Mouse (Mus musculus): Measurements from ENCODE around the gene Mal.
A peak's percentile ranks its signal among the peaks of the same experiment; 100 is the strongest.

Gene Mal

DNA sequence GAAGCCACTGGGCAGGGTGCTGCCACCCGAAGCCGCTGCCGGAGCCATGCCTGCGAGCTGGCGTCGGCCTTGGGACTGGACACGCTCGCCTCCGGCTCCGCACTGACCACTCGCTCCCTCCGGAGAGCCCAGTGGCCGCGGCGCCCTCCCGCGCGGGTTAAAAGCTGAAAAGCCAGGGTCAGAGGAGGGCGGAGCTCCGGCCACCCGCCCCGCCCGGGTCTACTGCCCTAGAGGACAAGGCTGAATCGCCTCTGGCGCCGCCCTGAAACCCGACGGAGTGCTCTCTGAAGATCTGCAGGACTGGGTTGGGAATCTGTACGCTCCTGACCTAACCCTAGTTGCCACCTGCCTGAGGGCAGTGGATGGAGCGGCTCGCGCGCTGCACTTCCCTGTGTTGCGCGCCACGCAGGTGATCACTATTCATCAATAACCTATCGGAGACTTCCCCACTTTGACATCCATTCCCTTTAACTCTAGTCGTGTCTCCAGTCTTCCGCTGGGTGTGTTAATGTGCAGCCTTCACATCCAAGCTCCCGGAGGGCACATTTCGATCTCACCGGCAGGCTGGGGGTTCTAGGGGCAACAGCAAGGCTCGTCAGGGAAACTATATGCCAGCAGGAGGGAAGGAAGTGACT lies at the start of gene Mal:
Mal (minus strand) TSS at position 610 of the 635 bp plus-strand sequence.
- peak in 1 of 2 experiments; percentile 18 for DNase-seq (ENCODE audit: low spot score in 2 of 2)

- DNase-seq (ENCODE audit: low spot score in 2 of 2): no peak
Measured at GRCm38 (mm10) chr2:127705267-127705666, 48.8 kb upstream of the Mal start.

DNA sequence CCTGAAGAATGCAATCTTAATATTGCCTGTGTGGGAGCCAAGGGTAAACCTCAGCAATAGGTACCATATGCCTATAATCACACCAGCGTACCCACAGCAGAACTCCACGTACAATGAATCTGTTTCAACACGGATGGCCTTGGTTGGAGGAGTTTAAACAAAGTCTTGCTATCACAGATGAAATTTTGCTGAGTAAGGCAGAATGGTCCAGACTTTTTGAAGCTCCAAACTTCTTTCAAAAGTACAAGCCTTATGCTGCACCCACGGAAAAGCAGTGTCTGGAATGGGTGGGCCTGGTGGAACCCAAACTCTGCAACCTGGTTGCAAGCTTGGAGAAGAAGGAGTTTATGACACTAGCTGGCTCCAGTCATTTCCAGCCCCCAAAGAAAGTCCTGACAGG lies 32.7 kb upstream of the Mal start:
- no peak for DNase-seq (ENCODE audit: low spot score in 2 of 2)

DNA sequence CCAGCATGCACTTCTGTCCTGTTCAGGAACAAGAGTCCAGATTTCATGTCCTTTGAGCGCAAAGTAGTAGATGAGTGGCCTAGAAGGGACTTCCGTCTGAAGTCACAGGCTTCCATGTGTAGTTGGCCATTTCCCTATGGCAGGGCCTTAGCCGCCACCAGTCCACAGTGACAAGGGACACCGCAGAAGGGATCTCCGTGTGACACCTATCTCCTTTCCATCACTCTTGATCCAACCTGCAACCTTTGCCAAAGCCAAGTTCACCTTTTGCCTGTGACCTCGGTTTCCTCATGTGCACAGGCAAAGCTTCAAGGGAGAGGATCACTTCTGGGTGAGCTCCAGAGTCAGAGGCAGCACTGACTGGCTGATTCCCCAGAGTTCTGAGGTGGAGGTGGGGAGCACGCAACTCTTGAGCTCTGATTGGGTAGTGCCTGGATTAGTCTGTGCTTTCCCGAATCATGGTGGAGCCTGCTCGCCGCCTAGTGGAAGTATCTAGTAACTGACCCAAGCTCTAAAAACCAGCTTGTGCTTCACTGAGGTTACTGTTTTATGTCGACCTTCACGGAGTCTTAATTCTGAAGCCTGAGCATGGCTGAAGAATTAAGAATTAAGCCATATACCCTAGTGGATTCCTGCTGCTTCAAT lies 27.3 kb upstream of the Mal start:
- DNase-seq (ENCODE audit: low spot score in 2 of 2): peak; percentile 40 to 67

- DNase-seq (ENCODE audit: low spot score in 2 of 2): no peak
Measured at GRCm38 (mm10) chr2:127667843-127668506, 11.5 kb upstream of the Mal start.

DNA sequence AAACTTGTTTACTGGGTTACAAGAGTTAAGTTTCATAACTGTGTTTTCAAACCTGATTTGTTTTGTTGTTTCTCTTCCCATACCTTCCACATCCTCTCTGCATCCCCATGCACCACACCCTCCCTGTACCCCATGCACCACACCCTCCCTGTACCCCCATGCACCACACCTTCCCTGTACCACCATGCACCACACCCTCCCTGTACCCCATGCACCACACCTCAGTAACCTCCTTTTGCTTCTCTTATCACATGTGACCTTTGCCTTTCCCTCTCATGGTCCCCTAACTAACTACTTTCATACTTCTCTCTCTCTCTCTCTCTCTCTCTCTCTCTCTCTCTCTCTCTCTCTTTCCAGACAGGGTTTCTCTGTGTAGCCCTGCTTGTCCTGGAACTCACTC lies 10.5 kb upstream of the Mal start:
- DNase-seq (ENCODE audit: low spot score in 2 of 2): no peak

DNA sequence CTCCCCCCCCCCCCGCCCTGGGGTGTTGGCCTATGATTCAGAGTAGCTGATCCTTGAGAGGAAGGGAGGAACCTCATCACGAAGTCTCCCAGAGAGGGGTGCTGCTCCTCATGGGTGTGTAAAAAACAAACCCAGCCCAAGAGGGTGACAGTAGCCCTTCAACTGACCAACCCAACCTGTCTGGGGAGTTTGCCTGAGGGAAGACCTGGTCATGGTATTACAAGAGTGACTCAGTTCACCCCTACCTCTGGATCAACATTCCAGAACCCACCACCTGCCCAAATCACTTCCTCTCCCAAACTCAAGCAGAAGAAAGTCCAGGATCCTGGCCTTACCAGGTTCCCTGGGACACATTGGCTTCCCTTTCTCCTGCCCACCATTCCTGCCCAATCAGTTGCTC lies 6.2 kb upstream of the Mal start:
- DNase-seq (ENCODE audit: low spot score in 2 of 2): no peak

- no peak for DNase-seq (ENCODE audit: low spot score in 2 of 2)
Measured at GRCm38 (mm10) chr2:127655419-127655818, 1.1 kb downstream of the Mal start.

GRCm38 (mm10) chr2:127654786-127655185 lies 1.7 kb downstream of the Mal start:
- DNase-seq (ENCODE audit: low spot score in 2 of 2): no peak

- no peak for DNase-seq (ENCODE audit: low spot score in 2 of 2)
Measured at GRCm38 (mm10) chr2:127652805-127653204, 3.7 kb downstream of the Mal start.

- no peak for DNase-seq (ENCODE audit: low spot score in 2 of 2)
Measured at GRCm38 (mm10) chr2:127652335-127652734, 4.2 kb downstream of the Mal start.

- no peak for DNase-seq (ENCODE audit: low spot score in 2 of 2)
Measured at GRCm38 (mm10) chr2:127651601-127652000, 4.9 kb downstream of the Mal start.

DNA sequence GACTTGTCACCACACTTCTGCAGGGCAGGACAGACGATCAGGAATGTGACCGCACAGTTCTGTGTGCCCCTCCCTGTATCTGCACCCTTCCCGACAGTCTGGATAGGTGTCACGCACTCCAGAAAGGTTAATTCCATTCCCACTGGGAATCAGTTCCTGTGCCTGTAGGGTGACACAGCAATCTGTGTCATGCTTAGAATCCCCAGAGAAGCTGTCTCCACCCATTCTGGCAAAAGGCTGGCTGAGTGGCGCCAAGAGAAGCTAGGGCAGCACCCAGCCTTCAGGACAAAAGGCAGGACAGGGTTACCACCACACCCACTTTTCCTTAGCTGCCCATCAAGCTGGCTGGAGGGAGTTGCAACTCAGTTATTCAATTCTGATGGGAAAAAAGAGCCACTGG lies 6.6 kb downstream of the Mal start:
- no peak for DNase-seq (ENCODE audit: low spot score in 2 of 2)

DNA sequence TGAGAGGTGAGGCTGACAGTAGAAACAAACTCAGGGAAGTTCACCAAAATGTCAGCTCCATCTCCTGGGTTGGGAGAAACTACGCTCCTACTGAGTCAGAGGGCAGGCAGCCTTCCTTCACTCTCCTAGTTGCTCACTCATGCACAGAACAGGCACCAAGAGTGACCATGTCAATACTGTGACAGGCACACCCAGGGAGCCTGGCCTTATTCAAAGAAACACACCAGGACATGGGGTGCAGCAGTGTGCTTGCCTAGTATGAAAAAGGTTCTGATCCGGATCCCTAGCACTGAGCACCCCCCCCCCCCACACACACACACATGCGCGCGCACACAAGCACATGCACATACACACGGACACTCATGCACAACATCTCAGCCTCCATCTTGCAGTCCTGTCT lies 8.3 kb downstream of the Mal start:
- no peak for DNase-seq (ENCODE audit: low spot score in 2 of 2)

DNA sequence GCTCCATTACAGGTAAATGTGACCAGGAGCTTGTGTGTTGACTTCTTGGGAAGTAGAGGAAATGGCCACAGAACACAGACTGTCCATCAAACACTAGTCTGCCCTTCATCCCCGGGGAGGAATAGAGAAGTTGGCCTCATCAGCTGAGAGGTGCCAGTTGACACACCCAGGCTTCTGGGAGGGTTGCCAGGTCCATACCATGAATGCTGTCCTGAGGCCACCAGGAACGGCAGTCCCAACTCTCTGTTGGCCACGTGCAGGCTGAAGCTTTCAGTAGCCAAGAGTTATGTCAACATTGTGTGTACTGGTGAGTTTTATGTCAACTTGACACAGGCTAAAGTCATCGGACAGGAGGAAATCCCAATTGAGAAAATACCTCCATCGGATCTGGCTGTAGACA lies 9.6 kb downstream of the Mal start:
- no peak for DNase-seq (ENCODE audit: low spot score in 2 of 2)

GRCm38 (mm10) chr2:127643728-127644704 lies 12.5 kb downstream of the Mal start:
- no peak for DNase-seq (ENCODE audit: low spot score in 2 of 2)

DNA sequence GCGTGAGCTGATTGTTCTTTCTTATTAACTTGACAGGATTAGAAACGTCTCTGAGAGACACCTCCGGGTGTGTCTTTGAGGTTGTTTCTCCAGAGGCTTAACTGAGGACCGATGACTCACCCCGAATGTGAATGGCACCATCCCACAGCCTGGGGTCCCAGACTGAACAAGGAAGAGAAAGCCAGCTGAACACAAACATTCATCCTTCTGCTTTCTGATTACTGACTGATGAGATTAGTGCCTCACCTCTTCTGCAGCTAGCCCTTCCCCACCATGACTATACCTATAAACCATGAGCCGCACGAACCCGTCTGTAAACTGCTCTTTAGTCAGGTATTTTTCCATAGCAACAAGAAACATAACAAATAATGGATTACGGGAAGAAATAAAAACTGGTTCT lies 17.5 kb downstream of the Mal start:
- DNase-seq (ENCODE audit: low spot score in 2 of 2): no peak

GRCm38 (mm10) chr2:127635581-127635980 lies 20.9 kb downstream of the Mal start:
- DNase-seq (ENCODE audit: low spot score in 2 of 2): no peak

- no peak for DNase-seq (ENCODE audit: low spot score in 2 of 2)
Measured at GRCm38 (mm10) chr2:127632601-127633000, 23.9 kb downstream of the Mal start.

DNA sequence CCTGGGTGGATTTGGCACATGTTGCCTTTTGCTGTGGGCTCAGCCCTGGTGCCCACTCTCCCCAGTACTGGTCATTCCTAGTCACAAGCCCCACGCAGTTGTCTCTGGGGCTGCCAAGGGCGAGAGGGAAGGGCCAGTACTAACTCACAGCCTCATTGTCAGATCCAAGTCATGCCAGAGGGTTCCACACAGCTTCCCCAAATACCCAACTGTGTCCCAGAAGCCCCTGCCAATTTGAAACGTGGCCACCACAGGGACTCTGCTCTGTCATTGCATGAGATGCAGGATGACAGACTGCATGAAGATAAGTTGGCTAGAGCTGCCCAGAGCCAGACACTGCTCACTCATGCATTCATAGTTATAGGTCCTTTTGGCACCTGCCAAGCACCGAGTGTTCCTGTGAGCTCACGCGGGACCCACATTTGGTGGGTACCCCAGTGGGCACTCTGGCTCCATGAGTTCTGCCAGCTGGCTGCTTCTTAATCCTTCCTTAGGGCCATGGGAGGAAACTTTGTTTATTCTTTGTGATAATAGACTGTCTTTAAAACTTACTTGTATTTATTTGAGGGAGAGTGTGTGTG lies 28.4 kb downstream of the Mal start:
- DNase-seq (ENCODE audit: low spot score in 2 of 2): no peak

DNA sequence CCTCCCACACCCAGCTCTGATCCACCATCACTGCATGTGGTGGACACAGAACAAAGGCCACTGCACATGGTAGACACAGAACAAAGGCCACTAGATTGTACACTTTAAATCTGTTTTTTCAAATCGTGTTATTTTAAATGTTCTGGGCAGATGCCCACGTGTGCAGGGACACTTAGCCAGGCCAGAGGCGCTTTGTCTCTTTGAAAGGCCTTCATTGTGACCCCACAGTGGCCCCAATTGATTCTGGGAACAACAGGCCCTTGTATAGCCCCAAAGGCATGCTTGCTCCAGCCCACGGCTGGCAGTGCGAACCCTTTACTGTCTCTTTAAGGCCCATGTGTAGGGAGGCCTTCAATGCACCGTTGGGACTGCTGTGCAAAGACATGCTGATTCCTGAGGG lies 29.1 kb downstream of the Mal start:
- no peak for DNase-seq (ENCODE audit: low spot score in 2 of 2)

DNA sequence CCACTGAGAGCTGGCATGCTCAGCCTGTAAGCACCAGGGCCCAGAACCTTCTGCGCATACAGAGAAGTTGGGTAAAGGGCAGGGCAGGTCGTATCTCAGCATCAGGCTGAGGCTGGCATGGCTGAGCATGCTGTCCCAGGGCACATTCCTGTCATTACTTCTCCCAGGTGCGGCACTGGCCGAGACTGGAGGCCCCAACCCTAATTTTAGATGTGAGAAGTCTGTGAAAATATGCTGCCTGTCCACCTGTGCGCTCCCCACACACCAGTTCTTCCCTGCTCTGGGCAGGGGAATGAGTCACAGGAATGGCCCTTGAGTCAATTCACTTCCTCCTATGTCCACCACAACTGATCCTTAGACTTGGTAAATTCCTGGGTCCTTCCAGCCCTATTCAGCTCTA lies 30.8 kb downstream of the Mal start:
- no peak for DNase-seq (ENCODE audit: low spot score in 2 of 2)

Data from spleen, postnatal 4 days (tissue).